Mouse (Mus musculus) cerebellum, postnatal 10 days (tissue): Measurements from ENCODE around the gene Gm10097.
A peak's percentile ranks its signal among the peaks of the same experiment; 100 is the strongest.

Experiments
- DNase-seq, 2 experiments: peaks; one replicate each; pipeline ENCODE4 v3.0.0; 2021; ENCODE audit warnings: mixed read lengths in 2 of 2

Gene Gm10097

GRCm38 (mm10) chr10:5068676-5069265 is at the start of gene Gm10097:
Gm10097 (plus strand) TSS chr10:5069192.
- DNase-seq = peak in 1 of 2 experiments; percentile 11

- no peak for DNase-seq
These were observed 43.1 kb upstream of the Gm10097 start for GRCm38 (mm10) chr10:5025906-5026305.

- no peak for DNase-seq
These were observed 41.8 kb upstream of the Gm10097 start for GRCm38 (mm10) chr10:5027208-5027607.

GRCm38 (mm10) chr10:5028301-5028700 is 40.7 kb upstream of the Gm10097 start:
- no peak for DNase-seq

- no peak for DNase-seq
These were observed 39.8 kb upstream of the Gm10097 start for GRCm38 (mm10) chr10:5029161-5029560.

- no peak for DNase-seq
These were observed 39.1 kb upstream of the Gm10097 start for GRCm38 (mm10) chr10:5029883-5030282.

- no peak for DNase-seq
These were observed 36.6 kb upstream of the Gm10097 start for GRCm38 (mm10) chr10:5032192-5033048.

GRCm38 (mm10) chr10:5041254-5041653 is 27.7 kb upstream of the Gm10097 start:
- no peak for DNase-seq

GRCm38 (mm10) chr10:5044481-5044880 is 24.5 kb upstream of the Gm10097 start:
- DNase-seq = no peak

- DNase-seq = no peak
These were observed 23.8 kb upstream of the Gm10097 start for GRCm38 (mm10) chr10:5045213-5045612.

- DNase-seq = no peak
These were observed 23.3 kb upstream of the Gm10097 start for GRCm38 (mm10) chr10:5045671-5046070.

- no peak for DNase-seq
These were observed 12.7 kb upstream of the Gm10097 start for GRCm38 (mm10) chr10:5056243-5056735.

GRCm38 (mm10) chr10:5056940-5057339 is 12.1 kb upstream of the Gm10097 start:
- DNase-seq = no peak

- DNase-seq = no peak
These were observed 11.3 kb upstream of the Gm10097 start for GRCm38 (mm10) chr10:5057661-5058060.

- no peak for DNase-seq
These were observed 10.1 kb upstream of the Gm10097 start for GRCm38 (mm10) chr10:5058876-5059275.

GRCm38 (mm10) chr10:5059983-5060382 is 9.0 kb upstream of the Gm10097 start:
- no peak for DNase-seq

- no peak for DNase-seq
These were observed 1.9 kb upstream of the Gm10097 start for GRCm38 (mm10) chr10:5067113-5067512.

- DNase-seq = no peak
These were observed 1.4 kb downstream of the Gm10097 start for GRCm38 (mm10) chr10:5070168-5070940.

- no peak for DNase-seq
These were observed 1.9 kb downstream of the Gm10097 start for GRCm38 (mm10) chr10:5070941-5071231.

GRCm38 (mm10) chr10:5072054-5072453 is 3.1 kb downstream of the Gm10097 start:
- DNase-seq = no peak

- no peak for DNase-seq
These were observed 6.7 kb downstream of the Gm10097 start for GRCm38 (mm10) chr10:5075724-5076123.

GRCm38 (mm10) chr10:5079945-5080468 is 11.0 kb downstream of the Gm10097 start:
- DNase-seq = peak; percentile 53 to 61

GRCm38 (mm10) chr10:5083716-5084115 is 14.7 kb downstream of the Gm10097 start:
- DNase-seq = no peak
